Mouse (Mus musculus) hindbrain, embryonic 15.5 days (tissue): ENCODE data around the gene Tex2. TPM values are rescaled to one million over a fixed set of nuclear protein-coding genes. Genes with fewer than 3 reads are reported as not detected.
"Not testable (repeated sequence)": the region's sequence is repeated elsewhere in the genome, so short reads cannot be mapped to it uniquely, and the experiment has no call there.

Experiments used
- ATAC-seq: fragments of 200-750 bp; cut with Nextera tagmentation; 2 replicates; pipeline ENCODE4 v1.8.0; 2017; ENCODE audit warnings: low read depth, moderate number of reproducible peaks, moderate TSS enrichment; ENCODE audit not compliant: low FRiP score
- H3K27ac ChIP-seq: fragments of 300-500 bp; sonication (generic); replicated peaks from 2 replicates; pipeline ENCODE4 v1.5.1; 2015; ENCODE audit warnings: mild to moderate bottlenecking, inconsistent platforms
- H3K27me3 ChIP-seq: fragments of 300-500 bp; sonication (generic); 2 replicates; pipeline ENCODE4 v1.6.1; 2015; ENCODE audit warnings: control low read depth, inconsistent platforms
- H3K36me3 ChIP-seq: fragments of 300-500 bp; sonication (generic); 2 replicates; pipeline ENCODE4 v1.6.1; 2015; ENCODE audit warnings: control low read depth, inconsistent platforms
- H3K4me1 ChIP-seq: fragments of 300-500 bp; sonication (generic); replicated peaks from 2 replicates; pipeline ENCODE4 v1.6.1; 2015; ENCODE audit warnings: control low read depth, inconsistent platforms
- H3K4me2 ChIP-seq: fragments of 300-500 bp; sonication (generic); 2 replicates; pipeline ENCODE4 v1.6.1; 2015; ENCODE audit warnings: moderate library complexity, mild to moderate bottlenecking, inconsistent platforms
- H3K4me3 ChIP-seq: fragments of 300-500 bp; sonication (generic); 2 replicates; pipeline ENCODE4 v1.5.1; 2015; ENCODE audit warnings: mild to moderate bottlenecking, inconsistent platforms
- H3K9ac ChIP-seq: fragments of 300-500 bp; sonication (generic); 2 replicates; pipeline ENCODE4 v1.6.1; 2015; ENCODE audit warnings: inconsistent platforms
- H3K9me3 ChIP-seq: fragments of 300-500 bp; sonication (generic); 2 replicates; pipeline ENCODE4 v1.6.1; 2016; ENCODE audit warnings: control low read depth, inconsistent platforms
- WGBS: fragments of 180-500 bp; shearing (Covaris S2); methylation state at CpG from one replicate; pipeline ENCODE4 v1.1.7; 2015; 5-methylcytosine and 5-hydroxymethylcytosine counted together
- polyA plus RNA-seq: library from polyadenylated mRNA; unstranded; fragments of >200 nt; fragmentation: Nextera tagmentation; extraction: Ambion mirVana; gene quantifications from 2 replicates; pipeline ENCODE4 v1.2.1, GENCODE M21; 2015

The Tex2 gene
- polyA plus RNA-seq, result 30.3 and 32.2 TPM in 2 replicates

- Histone ChIP-seq H3K9me3 (no peaks in the 10 kb centered on the region), H3K4me3 (peak within 1 kb of the TSS; percentile 86), H3K27ac (peak within 1 kb of the TSS; percentile 82), H3K4me1 (peaks cover 19% of the 10 kb centered on the region), H3K4me2 (peak within 1 kb of the TSS; percentile 84), H3K27me3 (no peaks in the 10 kb centered on the region), H3K36me3 (no peaks in the 10 kb centered on the region), H3K9ac (peak within 1 kb of the TSS; percentile 79)
- peak; percentile 96 for ATAC-seq
- WGBS, result 0% methylated on average over 33 of the region's 45 CpGs
Measured at GRCm38 (mm10) chr11:106612961-106613637, at the start of gene Tex2. Gene Tex2 (minus strand): TSS chr11:106613423.

DNA sequence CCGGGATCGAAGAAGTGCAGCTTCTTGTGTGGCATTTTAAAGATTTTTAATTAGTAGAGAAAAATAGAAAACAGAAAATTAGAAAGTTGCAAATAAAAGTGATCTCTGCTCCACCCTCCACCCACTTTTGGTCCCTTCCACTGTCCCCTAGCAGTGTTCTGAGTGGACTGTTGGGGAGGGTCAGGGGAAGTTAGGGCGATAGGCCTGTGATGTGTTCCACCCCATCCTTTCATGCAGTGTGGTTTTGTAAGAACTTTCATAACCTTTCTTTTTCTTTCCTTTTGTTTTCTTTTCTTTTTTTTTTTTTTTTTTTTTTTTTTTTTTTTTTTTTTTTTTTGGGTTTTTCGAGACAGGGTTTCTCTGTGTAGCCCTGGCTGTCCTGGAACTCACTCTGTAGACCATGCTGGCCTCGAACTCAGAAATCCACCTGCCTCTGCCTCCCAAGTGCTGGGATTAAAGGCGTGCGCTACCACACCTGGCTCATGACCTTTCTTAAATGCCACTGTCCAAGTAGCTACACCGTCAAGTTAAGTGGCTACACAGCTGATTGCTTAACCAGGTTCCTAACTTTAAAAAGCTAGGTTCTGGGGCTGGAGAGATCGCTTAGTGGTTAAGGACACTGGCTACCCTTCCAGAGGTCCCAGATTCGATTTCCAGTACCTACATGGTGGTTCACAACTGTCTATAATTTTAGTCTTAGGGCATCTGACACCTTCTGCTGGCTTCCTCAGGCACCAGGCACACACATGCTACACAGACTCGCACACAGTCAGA lies 49.6 kb upstream of the Tex2 start:
- no peak for ATAC-seq
- Histone ChIP-seq H3K27me3 (no peaks in the 10 kb centered on the region), H3K9me3 (no peaks in the 10 kb centered on the region), H3K36me3 (no peaks in the 10 kb centered on the region), H3K27ac (no peak overlapping the region), H3K4me2 (no peak overlapping the region), H3K4me3 (no peak overlapping the region), H3K9ac (no peak overlapping the region), H3K4me1 (peaks cover 32% of the 10 kb centered on the region)
- 88% methylated on average over 10 of the region's 11 CpGs for WGBS

- ATAC-seq, result no peak
- 25% methylated on average over 13 of the region's 13 CpGs for WGBS
- Histone ChIP-seq H3K9me3 (no peaks in the 10 kb centered on the region), H3K36me3 (no peaks in the 10 kb centered on the region), H3K4me3 (no peak overlapping the region), H3K9ac (no peak overlapping the region), H3K4me1 (peaks cover 36% of the 10 kb centered on the region), H3K27me3 (no peaks in the 10 kb centered on the region), H3K4me2 (no peak overlapping the region), H3K27ac (peak overlapping the region; percentile 74)
Measured at GRCm38 (mm10) chr11:106660453-106661081, 47.3 kb upstream of the Tex2 start.

DNA sequence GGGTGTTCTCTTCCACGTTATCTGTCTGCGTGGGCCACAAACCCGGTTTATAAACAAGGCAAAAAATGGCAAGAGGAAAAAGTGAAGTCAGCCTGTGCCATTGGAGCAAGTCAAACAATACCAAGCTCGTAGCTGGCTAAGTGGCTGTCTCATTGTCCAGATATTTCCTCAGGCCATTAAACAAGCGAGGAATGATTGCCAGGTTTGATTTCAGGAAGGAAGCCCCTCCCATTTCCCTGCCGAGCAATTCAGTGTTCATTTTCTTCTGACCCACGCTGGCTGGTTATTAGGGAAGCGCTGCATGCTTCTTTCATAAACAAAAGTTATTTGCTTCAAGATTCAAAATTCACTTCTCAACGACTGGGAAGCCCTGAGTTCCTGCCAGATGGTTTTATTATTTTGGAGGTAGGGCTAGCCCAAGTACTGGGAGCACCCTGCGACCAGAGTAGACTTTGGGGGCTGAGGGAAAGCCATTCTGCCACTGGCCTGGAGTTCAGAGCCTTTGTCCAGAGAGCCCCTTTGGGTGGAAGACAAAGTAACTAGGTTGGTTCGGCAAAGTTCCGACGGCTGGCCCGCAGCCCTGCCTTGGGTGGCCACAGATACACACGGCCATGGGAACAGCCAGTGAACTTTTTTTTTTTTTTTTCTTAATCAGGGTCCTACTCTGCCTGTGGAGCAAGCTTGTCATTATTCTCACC lies 46.5 kb upstream of the Tex2 start:
- ATAC-seq, result no peak
- 39% methylated on average over 15 of the region's 15 CpGs for WGBS
- Histone ChIP-seq H3K9me3 (no peaks in the 10 kb centered on the region), H3K9ac (no peak overlapping the region), H3K4me1 (peaks cover 36% of the 10 kb centered on the region), H3K27ac (peak overlapping the region; percentile 74), H3K4me2 (no peak overlapping the region), H3K27me3 (no peaks in the 10 kb centered on the region), H3K4me3 (no peak overlapping the region), H3K36me3 (no peaks in the 10 kb centered on the region)

DNA sequence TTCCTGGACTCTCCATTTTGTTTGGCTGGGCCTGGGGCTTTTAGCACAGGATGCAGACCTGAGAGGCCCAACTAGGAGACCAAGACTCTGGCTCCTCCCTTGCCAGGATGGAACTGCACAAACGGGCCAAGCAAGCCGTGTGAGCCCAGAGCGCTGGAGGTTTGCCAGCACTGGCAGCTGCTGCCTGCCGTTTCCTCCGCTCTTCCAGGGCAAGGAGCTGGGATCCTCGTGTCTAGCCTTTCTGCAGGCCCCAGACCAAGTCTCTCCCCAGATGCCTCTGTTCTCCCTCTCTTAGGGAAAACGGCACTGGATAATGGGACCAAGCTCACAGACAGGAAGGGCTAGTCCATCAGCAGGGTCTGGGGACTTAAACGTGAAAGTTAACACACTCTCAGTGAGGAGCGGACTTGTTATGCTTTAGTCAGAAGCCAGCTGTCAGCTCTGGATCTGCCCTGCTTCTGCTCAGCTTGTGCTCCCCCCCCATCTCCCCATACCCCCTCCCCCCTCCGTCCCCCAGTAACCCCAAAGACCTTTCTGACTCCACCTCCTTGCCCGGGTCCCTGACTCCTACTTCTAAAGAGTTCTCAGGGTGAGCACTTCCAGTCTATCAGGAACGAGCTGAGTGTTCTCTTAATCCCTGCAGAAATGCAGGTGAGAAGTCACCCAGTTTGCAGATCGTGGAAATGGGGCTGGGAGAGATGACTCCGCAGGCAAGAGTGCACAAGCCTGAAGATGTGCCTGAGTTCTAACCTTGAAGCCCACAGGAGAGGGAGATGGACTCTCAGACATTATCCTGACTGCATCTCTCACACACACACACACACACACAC lies 45.0 kb upstream of the Tex2 start:
- Histone ChIP-seq H3K36me3 (no peaks in the 10 kb centered on the region), H3K9ac (no peak overlapping the region), H3K9me3 (no peaks in the 10 kb centered on the region), H3K4me3 (no peak overlapping the region), H3K27ac (peak overlapping the region; percentile 77), H3K4me2 (no peak overlapping the region), H3K4me1 (peaks cover 36% of the 10 kb centered on the region), H3K27me3 (no peaks in the 10 kb centered on the region)
- peak; percentile 87 for ATAC-seq
- WGBS, result 20% methylated on average over 14 of the region's 14 CpGs

- not testable (repeated sequence) for H3K27me3 ChIP-seq, ATAC-seq, H3K9ac ChIP-seq, H3K4me3 ChIP-seq, H3K36me3 ChIP-seq, H3K4me2 ChIP-seq, H3K9me3 ChIP-seq, H3K27ac ChIP-seq
- 92% methylated on average over 5 of the region's 5 CpGs for WGBS
- H3K4me1 ChIP-seq, result peaks cover 36% of the 10 kb centered on the region
Measured at GRCm38 (mm10) chr11:106656896-106657498, 43.8 kb upstream of the Tex2 start.

GRCm38 (mm10) chr11:106648347-106648746 lies 35.1 kb upstream of the Tex2 start:
- Histone ChIP-seq H3K36me3 (no peaks in the 10 kb centered on the region), H3K27ac (no peak overlapping the region), H3K9me3 (no peaks in the 10 kb centered on the region), H3K4me3 (no peak overlapping the region), H3K27me3 (no peaks in the 10 kb centered on the region), H3K9ac (no peak overlapping the region), H3K4me2 (no peak overlapping the region), H3K4me1 (no peaks in the 10 kb centered on the region)
- no peak for ATAC-seq
- 23% methylated on average over 13 of the region's 13 CpGs for WGBS

DNA sequence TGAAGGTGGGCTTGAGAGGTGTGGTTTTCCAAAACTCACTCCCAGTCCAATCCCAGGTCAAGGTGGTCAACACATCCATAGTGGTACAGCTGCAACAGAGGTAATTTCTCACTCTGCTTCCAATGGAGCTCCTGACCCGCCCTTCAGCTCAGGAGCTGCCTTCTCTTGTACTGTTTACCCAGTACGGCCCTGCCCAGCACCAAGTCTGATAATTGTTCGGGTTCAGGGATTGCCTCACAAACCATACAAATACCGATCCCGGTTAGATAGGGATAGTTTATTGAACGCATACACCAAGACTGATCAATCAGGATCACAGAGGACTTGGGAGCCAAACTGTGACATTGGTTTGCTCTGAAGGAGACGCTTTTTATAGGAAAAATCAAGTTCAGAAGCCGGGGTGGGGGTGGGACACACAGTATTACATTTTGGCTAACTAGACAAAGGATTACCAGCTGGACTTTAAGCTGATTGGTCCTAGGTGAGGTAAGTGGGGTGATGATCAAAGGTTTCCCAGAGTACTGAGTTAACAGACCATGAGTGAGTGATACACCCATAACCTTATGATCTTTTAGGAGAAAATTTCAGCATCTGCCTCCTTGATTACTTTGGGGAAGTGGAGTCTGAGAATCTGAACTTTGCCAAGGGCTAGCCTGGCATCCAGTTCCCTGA lies 29.9 kb upstream of the Tex2 start:
- ATAC-seq, result no peak

DNA sequence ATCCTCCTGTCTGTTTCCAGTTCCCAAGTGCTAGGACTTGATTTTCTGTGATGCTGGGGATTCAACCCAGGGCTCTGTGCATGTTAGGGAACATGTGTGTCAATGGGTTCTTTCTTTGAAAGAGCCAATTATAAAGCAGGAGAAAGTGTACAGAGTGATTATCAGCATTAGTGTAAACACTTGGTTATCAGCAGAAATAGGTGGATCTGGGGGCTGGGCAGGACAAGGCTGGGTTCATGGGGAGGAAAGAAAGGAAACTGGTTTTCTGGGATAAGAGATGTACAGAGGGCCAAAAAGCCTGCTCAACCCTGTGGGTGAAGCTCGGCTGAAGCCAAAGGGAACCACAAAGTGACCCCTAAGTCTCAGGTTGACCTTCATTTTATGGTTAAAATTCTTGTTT lies 28.4 kb upstream of the Tex2 start:
- 74% methylated on average over 1 of the region's 1 CpGs for WGBS
- no peaks in the 10 kb centered on the region for H3K9me3 ChIP-seq
- H3K27ac ChIP-seq, result no peak overlapping the region
- no peak overlapping the region for H3K4me3 ChIP-seq
- no peaks in the 10 kb centered on the region for H3K27me3 ChIP-seq
- H3K36me3 ChIP-seq, result no peaks in the 10 kb centered on the region
- H3K9ac ChIP-seq, result no peak overlapping the region
- H3K4me2 ChIP-seq, result no peak overlapping the region
- peaks cover 19% of the 10 kb centered on the region for H3K4me1 ChIP-seq
- no peak for ATAC-seq

More for the DNA sequence above, 29.9 kb upstream of the Tex2 start:
- Histone ChIP-seq H3K27me3 (no peaks in the 10 kb centered on the region), H3K9ac (no peak overlapping the region), H3K4me1 (peaks cover 14% of the 10 kb centered on the region), H3K4me2 (no peak overlapping the region), H3K4me3 (no peak overlapping the region), H3K36me3 (no peaks in the 10 kb centered on the region), H3K9me3 (no peaks in the 10 kb centered on the region), H3K27ac (no peak overlapping the region)
- WGBS, result 80% methylated on average over 8 of the region's 8 CpGs

DNA sequence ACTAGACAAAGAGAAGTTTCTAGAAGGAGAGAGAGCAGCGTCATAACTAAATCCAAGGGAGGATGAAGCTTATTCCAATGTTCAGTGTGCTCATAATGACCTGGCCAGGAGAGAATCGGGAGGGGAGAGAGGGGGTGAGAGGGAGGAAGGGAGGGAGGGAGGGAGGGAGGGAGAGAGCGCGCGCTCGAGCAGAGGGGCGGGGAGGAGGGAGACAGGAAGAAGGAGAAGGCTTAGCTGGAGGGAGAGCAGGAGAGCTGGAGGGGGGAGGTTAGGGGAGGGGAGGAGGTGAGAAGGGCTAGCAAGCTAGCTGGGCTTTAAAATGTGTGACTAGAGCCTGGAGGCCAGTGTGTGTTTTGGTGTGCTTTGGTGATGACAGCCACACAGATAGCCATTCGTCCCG lies 26.8 kb upstream of the Tex2 start:
- H3K36me3 ChIP-seq, result no peaks in the 10 kb centered on the region
- no peak overlapping the region for H3K9ac ChIP-seq
- no peak for ATAC-seq
- H3K27ac ChIP-seq, result no peak overlapping the region
- peaks cover 19% of the 10 kb centered on the region for H3K4me1 ChIP-seq
- WGBS, result 23% methylated on average over 9 of the region's 9 CpGs
- H3K9me3 ChIP-seq, result no peaks in the 10 kb centered on the region
- H3K4me2 ChIP-seq, result no peak overlapping the region
- H3K27me3 ChIP-seq, result no peaks in the 10 kb centered on the region
- no peak overlapping the region for H3K4me3 ChIP-seq

DNA sequence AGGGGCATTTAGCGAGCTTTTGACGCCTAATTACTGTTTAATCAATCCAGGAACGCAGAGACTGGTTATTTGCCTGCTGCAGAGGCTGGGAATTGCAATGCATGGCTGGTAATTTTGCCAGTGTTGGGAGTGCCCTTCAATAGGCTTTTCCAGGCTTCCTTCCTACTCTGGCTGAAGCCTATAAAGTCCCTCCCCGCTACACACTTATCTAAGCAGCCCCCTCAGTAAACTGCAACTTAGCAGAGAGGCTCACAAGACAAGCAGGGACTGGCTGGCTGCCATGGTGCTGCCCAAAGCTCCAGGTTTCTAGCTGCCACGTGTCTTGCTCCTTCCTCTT lies 26.1 kb upstream of the Tex2 start:
- Histone ChIP-seq H3K4me3 (no peak overlapping the region), H3K27me3 (no peaks in the 10 kb centered on the region), H3K9me3 (no peaks in the 10 kb centered on the region), H3K36me3 (no peaks in the 10 kb centered on the region), H3K4me1 (peaks cover 19% of the 10 kb centered on the region), H3K27ac (no peak overlapping the region), H3K9ac (no peak overlapping the region), H3K4me2 (no peak overlapping the region)
- no peak for ATAC-seq
- WGBS, result 22% methylated on average over 5 of the region's 5 CpGs
